Mouse (Mus musculus): ENCODE results near the gene Parl.

DNA sequence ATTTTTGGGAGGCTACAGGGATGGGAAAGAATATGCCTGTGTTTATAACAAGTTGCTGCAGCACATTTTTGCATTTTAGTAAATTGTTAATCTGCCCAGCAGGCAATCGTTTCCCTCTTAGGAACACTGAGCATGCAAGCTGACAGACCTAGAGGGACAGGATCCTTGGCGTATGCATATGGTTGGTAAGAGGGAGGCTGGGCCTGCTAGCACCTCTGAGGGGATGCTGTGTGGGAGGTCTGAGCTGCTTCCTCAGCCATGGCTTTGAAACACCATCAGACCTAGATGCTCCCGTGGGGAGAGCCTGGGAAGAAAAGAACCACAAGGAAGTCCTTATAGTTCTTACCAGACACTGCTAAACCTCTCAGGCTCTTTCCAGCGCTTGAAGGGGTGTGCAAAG, 67.8 kb downstream of the Parl start:
- TF ChIP-seq CTCF (IDR thresholded peaks at IDR 0.05; ENCODE audit: low read depth, low read length) (no peak), POLR2A (IDR thresholded peaks at IDR 0.05; ENCODE audit: extremely low read depth, insufficient read depth, low read length) (no peak)
